15 mouse cellular contexts compared by ENCODE assay signal in the genomic region with DNA sequence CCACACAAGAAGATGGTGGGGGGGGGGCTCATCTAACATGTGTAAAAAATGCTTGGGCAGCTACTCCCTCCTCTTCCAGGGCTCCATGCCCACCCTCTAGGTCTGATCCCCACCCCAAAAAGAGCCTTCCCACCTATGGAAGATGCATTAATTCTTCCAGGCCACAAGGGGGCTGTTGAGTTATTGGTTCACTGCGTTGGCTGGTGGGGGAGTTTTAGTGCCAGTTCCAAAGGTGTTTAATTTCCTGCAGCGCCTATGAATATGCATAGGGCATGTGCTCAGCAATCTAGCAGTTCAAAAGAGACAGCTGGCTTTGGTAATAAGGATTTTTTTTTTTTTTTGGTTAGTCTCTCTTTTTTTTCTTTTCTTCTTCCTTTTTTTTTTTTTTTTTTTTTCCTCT.
DNase-seq lines count a peak whose midpoint lies in the region; ATAC-seq and TF ChIP-seq lines count a peak whose summit lies in the region.
"Had no signal": no experiment of that assay in that cellular context is flagged by ENCODE, and none has a peak within 500 bp of the region (broad histone marks: within the 10 kb centered on the region; RNA-seq: fewer than 3 reads in every experiment).

No protein-coding gene starts in this region.

- peak; percentile 43; the same call in 1 of the 2 replicates for ATAC-seq in forebrain, embryonic 16.5 days
- ATAC-seq in forebrain, embryonic 11.5 days (replicated peaks; ENCODE audit: low FRiP score): no peak
- ATAC-seq in lung, embryonic 14.5 days (ENCODE audit: insufficient read depth): no peak

- H3K27me3 ChIP-seq in forebrain, embryonic 16.5 days (replicated peaks; ENCODE audit: control insufficient read depth, insufficient read depth, low read length): 0 out of 2 replicates have a peak, but pooled peaks cover 2% of the 10 kb centered on the region
- no peaks in the 10 kb centered on the region for H3K27me3 ChIP-seq in forebrain, embryonic 11.5 days (ENCODE audit: control insufficient read depth, insufficient read depth, low read length)
- no peaks in the 10 kb centered on the region for H3K27me3 ChIP-seq in lung, embryonic 14.5 days (ENCODE audit: insufficient read depth, low read length)

- H3K36me3 ChIP-seq in forebrain, embryonic 16.5 days (ENCODE audit: control insufficient read depth, insufficient read depth): no peaks in the 10 kb centered on the region
- no peaks in the 10 kb centered on the region for H3K36me3 ChIP-seq in forebrain, embryonic 11.5 days (ENCODE audit: control insufficient read depth, insufficient read depth, low read length)
- no peaks in the 10 kb centered on the region for H3K36me3 ChIP-seq in lung, embryonic 14.5 days (ENCODE audit: insufficient read depth)

- peaks cover 3% of the 10 kb centered on the region; the same call in 1 of the 2 replicates for H3K4me1 ChIP-seq in forebrain, embryonic 16.5 days (replicated peaks; ENCODE audit: control insufficient read depth, insufficient read depth, low read length)
- peaks cover 2% of the 10 kb centered on the region; the same call in 1 of the 2 replicates for H3K4me1 ChIP-seq in forebrain, embryonic 11.5 days (replicated peaks; ENCODE audit: control insufficient read depth, insufficient read depth, low read length)
- H3K4me1 ChIP-seq in lung, embryonic 14.5 days (ENCODE audit: insufficient read depth): no peaks in the 10 kb centered on the region; the same call in 1 of the 2 replicates
- H3K4me1 ChIP-seq in lung, adult 2 months (ENCODE audit: control insufficient read depth, insufficient read depth, low read length): no peaks in the 10 kb centered on the region
- no peaks in the 10 kb centered on the region for H3K4me1 ChIP-seq in cortical plate, adult 2 months (ENCODE audit: control insufficient read depth, insufficient read depth, low read length)

- H3K9me3 ChIP-seq in forebrain, embryonic 16.5 days (ENCODE audit: control insufficient read depth, low read length): no peaks in the 10 kb centered on the region
- H3K9me3 ChIP-seq in forebrain, embryonic 11.5 days (ENCODE audit: control insufficient read depth, low read length): no peaks in the 10 kb centered on the region
- H3K9me3 ChIP-seq in lung, embryonic 14.5 days (ENCODE audit: low read depth, low read length): no peaks in the 10 kb centered on the region

- peak; percentile 48 for TF ChIP-seq CTCF in lung, embryonic 14.5 days (IDR thresholded peaks at IDR 0.05; ENCODE audit: low read depth)
- no peak for TF ChIP-seq CTCF in lung, adult 2 months (IDR thresholded peaks at IDR 0.05; ENCODE audit: insufficient read depth, low read length)
- 0 out of 2 replicates have a peak, but pooled peaks have one; percentile 1 for TF ChIP-seq CTCF in cortical plate, adult 2 months (IDR thresholded peaks at IDR 0.05; ENCODE audit: extremely low read depth, insufficient read depth, low read length)

- no peak overlapping the region for H3K27ac ChIP-seq in forebrain, embryonic 16.5 days (ENCODE audit: low read length)
- no peak overlapping the region for H3K27ac ChIP-seq in forebrain, embryonic 11.5 days (ENCODE audit: low read depth, low read length)
- H3K27ac ChIP-seq in lung, embryonic 14.5 days (ENCODE audit: low read depth): no peak overlapping the region
- no peak overlapping the region for H3K27ac ChIP-seq in cortical plate, adult 2 months (ENCODE audit: insufficient read depth, low read length)

- DNase-seq in forebrain, embryonic 11.5 days (ENCODE audit: low spot score): no peak
- DNase-seq in lung, embryonic 14.5 days: no peak
- no peak for DNase-seq in lung, adult 2 months
- peak; percentile 7 for DNase-seq in CD4-positive helper T cell, adult 2 months (ENCODE audit: low read depth, low spot score)
- no peak for DNase-seq in spleen, postnatal 10 days (ENCODE audit: low spot score in 2 of 2)
- no peak for DNase-seq in spleen, adult 18-20 months
- DNase-seq: adrenal gland, postnatal 14 days; B cell, adult 2 months; heart, adult 11 months; heart, postnatal 14 days; liver; lung, postnatal 4 days; right cerebral cortex, postnatal 4 days had no signal

- H3K4me3 ChIP-seq in forebrain, embryonic 16.5 days (replicated peaks; ENCODE audit: low read length): no peak overlapping the region
- H3K4me3 ChIP-seq in forebrain, embryonic 11.5 days (ENCODE audit: low read depth, low read length): no peak overlapping the region
- H3K4me3 ChIP-seq in lung, embryonic 14.5 days (ENCODE audit: low read depth, low read length): no peak overlapping the region
- no peak overlapping the region for H3K4me3 ChIP-seq in lung, adult 2 months (replicated peaks; ENCODE audit: extremely low read depth, low read depth, low read length)
- H3K4me3 ChIP-seq in cortical plate, adult 2 months (ENCODE audit: insufficient read depth, low read length): no peak overlapping the region

- H3K4me2 ChIP-seq in forebrain, embryonic 16.5 days (ENCODE audit: low read length): no peak overlapping the region
- H3K4me2 ChIP-seq in forebrain, embryonic 11.5 days (ENCODE audit: low read depth, low read length, severe bottlenecking): no peak overlapping the region
- H3K4me2 ChIP-seq in lung, embryonic 14.5 days: no peak overlapping the region

- 41% methylated on average over 2 of the region's 2 CpGs for WGBS in forebrain, embryonic 16.5 days
- 66% methylated on average over 2 of the region's 2 CpGs for WGBS in forebrain, embryonic 11.5 days
- 53% methylated on average over 2 of the region's 2 CpGs for WGBS in lung, embryonic 14.5 days
- WGBS in lung, adult 2 months: 73% methylated on average over 2 of the region's 2 CpGs

- no peak for TF ChIP-seq POLR2A in lung, adult 2 months (IDR thresholded peaks at IDR 0.05; ENCODE audit: borderline replicate concordance, extremely low read depth, low read depth, low read length)
- no peak for TF ChIP-seq POLR2A in cortical plate, adult 2 months (IDR thresholded peaks at IDR 0.05; ENCODE audit: extremely low read depth, insufficient read depth, low read length)

- H3K9ac ChIP-seq in forebrain, embryonic 16.5 days (replicated peaks; ENCODE audit: low read depth, low read length): no peak overlapping the region
- no peak overlapping the region for H3K9ac ChIP-seq in forebrain, embryonic 11.5 days (ENCODE audit: low read length)
- no peak overlapping the region for H3K9ac ChIP-seq in lung, embryonic 14.5 days
